Mouse (Mus musculus) brain, embryonic 14.5 days (tissue): ENCODE results near the gene Nrtn. TPM values are rescaled to one million over a fixed set of nuclear protein-coding genes. Genes with fewer than 3 reads are reported as not detected.

Experiments used
- DNase-seq: peaks from one replicate; pipeline ENCODE4 v3.0.0-alpha.2; 2011; ENCODE audit warnings: low read depth
- CTCF ChIP-seq: fragments of 200-500 bp; IDR thresholded peaks from 2 replicates; pipeline ENCODE4 v1.5.1; 2012; ENCODE audit warnings: inconsistent platforms, mild to moderate bottlenecking, moderate library complexity, borderline replicate concordance; ENCODE audit not compliant: insufficient read depth, insufficient read length; ENCODE audit errors: extremely low read depth
- POLR2A ChIP-seq: fragments of 200-500 bp; IDR thresholded peaks from 2 replicates; pipeline ENCODE4 v1.6.1; 2012; ENCODE audit warnings: mild to moderate bottlenecking, inconsistent platforms, borderline replicate concordance; ENCODE audit not compliant: poor library complexity, insufficient read depth, insufficient read length, severe bottlenecking; ENCODE audit errors: extremely low read depth
- polyA plus RNA-seq: library from polyadenylated mRNA; depleted of rRNA; stranded (reverse); fragments of >200 nt; gene quantifications from 2 replicates; pipeline ENCODE4 v1.2.3, GENCODE M21; 2012; rRNA removed

The Nrtn gene
- polyA plus RNA-seq = 5.2 and 5.4 TPM in 2 replicates

DNA sequence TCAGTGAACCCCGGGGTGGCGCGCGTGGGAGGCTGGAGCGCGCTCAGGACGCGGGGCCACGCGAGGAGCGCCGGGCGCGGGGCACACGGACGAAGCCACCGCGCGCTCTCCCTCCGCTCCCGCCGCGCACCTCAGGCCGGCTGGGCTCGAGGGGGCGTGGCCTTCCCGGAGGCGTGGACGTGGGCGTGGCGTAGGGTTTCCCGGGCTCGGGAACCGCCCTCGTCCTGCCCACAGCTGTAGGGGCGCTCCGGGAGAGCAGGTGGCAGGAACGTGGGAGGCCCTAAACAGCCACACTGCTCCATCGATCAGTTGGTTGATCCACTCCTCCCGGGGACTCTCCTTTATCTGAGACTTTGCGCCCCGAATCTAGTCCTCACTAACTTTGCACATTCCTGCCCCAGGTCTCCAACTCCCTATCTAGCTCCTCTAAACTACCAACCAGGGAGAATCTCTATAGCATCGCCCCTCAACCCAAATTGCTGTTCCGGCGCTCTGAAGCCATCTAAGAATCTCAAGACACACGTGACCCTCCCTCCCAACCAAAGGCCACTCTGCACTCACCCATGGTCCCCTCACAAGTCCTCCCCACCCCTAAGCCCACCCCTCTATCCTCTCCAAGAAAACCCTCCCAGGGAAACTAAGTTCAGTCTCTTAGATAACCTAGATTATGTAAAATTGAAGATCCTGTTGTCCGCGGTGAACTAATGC, at the start of gene Nrtn:
Nrtn (minus strand) TSS at position 115 of the 708 bp plus-strand sequence.
- TF ChIP-seq POLR2A (no peak), CTCF (no peak)
- DNase-seq = peak; percentile 69

DNA sequence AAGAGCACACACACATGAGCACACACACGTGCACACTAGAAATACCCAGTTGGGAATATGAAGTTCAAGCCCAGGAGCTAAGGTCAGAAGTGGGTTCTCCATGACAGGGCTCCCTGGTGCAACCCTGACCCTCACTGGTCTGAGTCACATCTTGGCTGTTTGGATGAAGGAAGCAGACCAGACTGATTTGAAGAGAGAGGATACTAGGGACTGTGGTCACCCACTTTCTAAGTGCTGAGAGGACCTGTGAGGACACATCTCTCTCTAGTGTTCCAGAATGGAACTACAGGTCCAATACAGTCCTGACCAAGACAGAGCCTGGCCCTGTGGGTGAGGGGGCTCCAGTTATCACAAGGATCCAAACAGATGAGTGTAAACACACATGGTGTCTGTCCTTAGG, 48.5 kb upstream of the Nrtn start:
- TF ChIP-seq POLR2A (no peak), CTCF (peak; percentile 25; the same call in 1 of the 2 replicates)
- no peak for DNase-seq

DNA sequence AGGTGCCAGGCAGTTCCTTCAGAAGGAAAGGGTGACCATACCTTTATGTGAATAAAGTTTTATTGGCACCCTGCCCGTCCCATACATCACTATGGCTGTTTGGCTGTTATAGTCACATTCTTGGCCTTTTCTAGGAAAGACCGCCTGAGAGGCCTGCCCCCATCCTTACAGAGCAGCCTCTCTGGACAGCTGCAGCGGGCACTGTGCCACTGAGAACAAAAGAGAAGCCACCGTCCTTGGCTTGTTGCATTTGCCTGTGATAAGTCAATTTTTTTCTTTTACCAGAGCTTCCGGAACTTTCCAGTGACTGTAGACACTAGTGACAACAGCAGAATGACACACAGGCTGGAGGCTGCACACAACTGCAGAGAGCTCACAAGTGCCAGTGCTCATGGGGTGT, 47.6 kb upstream of the Nrtn start:
- no peak for DNase-seq
- TF ChIP-seq CTCF = no peak
- no peak for TF ChIP-seq POLR2A

DNA sequence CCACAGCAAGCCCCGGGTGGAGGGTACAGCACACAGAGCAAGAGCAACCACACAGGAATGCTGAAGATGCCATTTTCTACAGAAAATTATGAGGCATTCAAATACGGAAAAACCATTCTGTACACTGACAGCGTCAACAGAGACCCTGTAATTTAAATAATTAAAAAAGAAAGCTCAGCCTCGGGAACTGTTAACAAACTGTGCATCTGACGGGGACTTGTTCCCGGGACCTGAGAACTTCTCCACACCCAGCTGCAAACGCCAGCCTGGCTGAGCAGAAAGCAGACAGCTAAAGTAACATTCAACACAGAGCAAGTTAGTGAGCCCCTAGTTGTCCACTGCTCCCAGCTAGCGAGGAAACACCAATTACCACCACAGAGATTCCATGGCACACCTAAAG, 44.7 kb upstream of the Nrtn start:
- DNase-seq = no peak
- no peak for TF ChIP-seq POLR2A
- TF ChIP-seq CTCF = no peak

GRCm38 (mm10) chr17:56799276-56799675, 41.9 kb upstream of the Nrtn start:
- TF ChIP-seq POLR2A (no peak), CTCF (no peak)
- DNase-seq = no peak

- TF ChIP-seq POLR2A (no peak), CTCF (no peak)
- no peak for DNase-seq
Observed at GRCm38 (mm10) chr17:56793614-56794319, 36.4 kb upstream of the Nrtn start.

DNA sequence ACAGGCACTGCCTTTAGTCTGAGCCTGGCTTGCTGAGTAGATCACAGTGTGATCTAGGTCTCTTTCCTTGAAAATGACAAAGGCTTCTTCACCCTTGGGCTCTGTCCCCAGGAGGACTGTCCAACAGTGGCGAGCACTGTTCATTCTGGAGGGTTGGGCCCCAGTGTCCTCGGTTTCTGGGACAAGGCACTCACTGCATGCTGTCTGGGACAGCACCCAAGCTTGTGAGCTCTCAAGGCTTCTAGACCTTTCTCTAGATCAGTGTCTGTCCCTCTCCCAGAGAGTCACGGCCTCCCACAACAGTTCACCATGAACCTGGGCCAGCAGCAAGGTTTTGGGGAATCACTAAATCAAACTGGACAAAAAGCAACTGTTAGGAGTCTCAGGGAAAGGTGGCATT, 35.3 kb upstream of the Nrtn start:
- TF ChIP-seq CTCF = no peak
- TF ChIP-seq POLR2A = no peak
- DNase-seq = no peak

DNA sequence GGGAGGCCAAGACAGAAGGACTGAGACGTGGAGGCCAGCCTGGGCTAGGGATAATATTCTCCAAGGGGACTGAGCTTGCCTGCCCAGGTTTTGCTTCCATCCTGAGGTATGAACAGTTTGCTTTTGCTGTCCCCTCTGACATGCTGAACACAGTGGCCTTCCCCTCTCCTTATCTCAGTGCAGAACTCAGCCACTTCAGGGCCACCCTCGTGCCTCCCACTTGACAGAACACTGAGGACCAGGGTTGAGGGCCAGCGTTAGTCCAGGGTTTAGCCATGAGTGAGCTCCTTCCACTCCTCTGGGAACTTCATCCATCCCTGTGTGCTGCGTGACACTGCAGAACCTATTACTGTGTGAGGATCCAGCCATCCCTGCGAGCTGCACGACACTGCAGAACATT, 32.0 kb upstream of the Nrtn start:
- TF ChIP-seq POLR2A = no peak
- TF ChIP-seq CTCF = no peak
- no peak for DNase-seq

GRCm38 (mm10) chr17:56788886-56789285, 31.6 kb upstream of the Nrtn start:
- TF ChIP-seq CTCF = no peak
- no peak for DNase-seq

DNA sequence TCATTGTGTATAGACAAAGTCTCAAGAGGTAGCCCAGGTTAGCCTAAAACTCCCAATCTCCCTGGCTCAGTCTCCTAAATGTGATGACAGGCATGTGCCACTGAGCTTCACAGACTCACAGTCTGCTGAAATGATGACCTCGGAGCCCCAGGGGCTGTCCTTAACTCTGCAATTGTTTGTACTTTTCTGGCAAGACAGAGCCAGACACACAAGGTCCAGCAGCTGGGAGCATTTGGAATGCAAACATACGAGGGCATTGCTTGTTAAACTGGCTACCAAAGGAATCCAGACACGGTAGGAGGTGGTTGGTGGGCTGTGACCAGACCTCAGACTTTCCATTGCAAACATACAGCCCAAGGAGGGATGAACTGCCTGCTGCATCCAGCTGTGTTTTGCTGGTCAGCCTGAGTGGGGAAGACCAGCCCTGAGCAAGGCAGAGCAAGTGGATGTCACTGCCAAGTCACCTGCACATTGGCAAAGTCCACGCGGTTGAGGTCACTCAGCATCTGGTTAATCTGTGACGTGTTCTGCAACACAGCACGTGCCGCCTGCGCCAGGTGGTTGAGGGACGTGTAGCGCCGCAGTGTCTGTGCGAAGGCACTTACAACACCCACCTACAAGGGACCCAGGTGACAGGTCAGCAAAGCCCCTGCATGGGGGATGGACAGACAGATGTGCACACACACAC, 23.1 kb upstream of the Nrtn start:
- no peak for DNase-seq

GRCm38 (mm10) chr17:56778779-56779362, 21.5 kb upstream of the Nrtn start:
- TF ChIP-seq CTCF = no peak
- TF ChIP-seq POLR2A = no peak
- DNase-seq = no peak

More for the DNA sequence above, 23.1 kb upstream of the Nrtn start:
- TF ChIP-seq CTCF (no peak), POLR2A (no peak)
